Mouse (Mus musculus) neural tube, embryonic 14.5 days (tissue): ENCODE measurements around the gene Ankrd39. TPM values are rescaled to one million over a fixed set of nuclear protein-coding genes. Genes with fewer than 3 reads are reported as not detected.
A peak's percentile ranks its signal among the peaks of the same experiment; 100 is the strongest.

ENCODE experiments used
- ATAC-seq: fragments of 200-750 bp; cut with Nextera tagmentation; 2 replicates; pipeline ENCODE4 v1.8.0; 2017; ENCODE audit warnings: low read depth, mild to moderate bottlenecking, moderate TSS enrichment, moderate library complexity
- H3K27ac ChIP-seq: fragments of 300-500 bp; sonication (generic); 2 replicates; pipeline ENCODE4 v1.5.1; 2014; ENCODE audit warnings: low read depth, mild to moderate bottlenecking, control low read depth, low read length, moderate library complexity, mixed read lengths
- H3K27me3 ChIP-seq: fragments of 300-500 bp; sonication (generic); 2 replicates; pipeline ENCODE4 v1.6.1; 2014; ENCODE audit warnings: low read length; ENCODE audit not compliant: control insufficient read depth, insufficient read depth
- H3K36me3 ChIP-seq: fragments of 300-500 bp; sonication (generic); 2 replicates; pipeline ENCODE4 v1.6.1; 2014; ENCODE audit warnings: low read length, mixed read lengths; ENCODE audit not compliant: control insufficient read depth, insufficient read depth
- H3K4me1 ChIP-seq: fragments of 300-500 bp; sonication (generic); 2 replicates; pipeline ENCODE4 v1.6.1; 2014; ENCODE audit warnings: low read length; ENCODE audit not compliant: control insufficient read depth, insufficient read depth
- H3K4me2 ChIP-seq: fragments of 300-500 bp; sonication (generic); 2 replicates; pipeline ENCODE4 v1.6.1; 2014; ENCODE audit warnings: mild to moderate bottlenecking, low read depth, low read length, control low read depth
- H3K4me3 ChIP-seq: fragments of 300-500 bp; sonication (generic); 2 replicates; pipeline ENCODE4 v1.5.1; 2014; ENCODE audit warnings: low read depth, low read length, control low read depth, mixed read lengths
- H3K9ac ChIP-seq: fragments of 300-500 bp; sonication (generic); replicated peaks from 2 replicates; pipeline ENCODE4 v1.6.1; 2014; ENCODE audit warnings: low read depth, mild to moderate bottlenecking, control low read depth, low read length, mixed read lengths
- H3K9me3 ChIP-seq: fragments of 300-500 bp; sonication (generic); 2 replicates; pipeline ENCODE4 v1.6.1; 2016; ENCODE audit warnings: low read length; ENCODE audit not compliant: control insufficient read depth
- WGBS: fragments of 180-500 bp; shearing (Covaris S2); extraction: QIAGEN DNeasy Blood & Tissue Kit; methylation state at CpG from one replicate; pipeline ENCODE4 v1.1.7; 2014; 5-methylcytosine and 5-hydroxymethylcytosine counted together
- polyA plus RNA-seq: library from polyadenylated mRNA; unstranded; fragments of >200 nt; fragmentation: Nextera tagmentation; extraction: Ambion mirVana; gene quantifications from 2 replicates; pipeline ENCODE4 v1.2.1, GENCODE M21; 2014

Gene Ankrd39
- polyA plus RNA-seq, result 26.6 and 34.5 TPM in 2 replicates

DNA sequence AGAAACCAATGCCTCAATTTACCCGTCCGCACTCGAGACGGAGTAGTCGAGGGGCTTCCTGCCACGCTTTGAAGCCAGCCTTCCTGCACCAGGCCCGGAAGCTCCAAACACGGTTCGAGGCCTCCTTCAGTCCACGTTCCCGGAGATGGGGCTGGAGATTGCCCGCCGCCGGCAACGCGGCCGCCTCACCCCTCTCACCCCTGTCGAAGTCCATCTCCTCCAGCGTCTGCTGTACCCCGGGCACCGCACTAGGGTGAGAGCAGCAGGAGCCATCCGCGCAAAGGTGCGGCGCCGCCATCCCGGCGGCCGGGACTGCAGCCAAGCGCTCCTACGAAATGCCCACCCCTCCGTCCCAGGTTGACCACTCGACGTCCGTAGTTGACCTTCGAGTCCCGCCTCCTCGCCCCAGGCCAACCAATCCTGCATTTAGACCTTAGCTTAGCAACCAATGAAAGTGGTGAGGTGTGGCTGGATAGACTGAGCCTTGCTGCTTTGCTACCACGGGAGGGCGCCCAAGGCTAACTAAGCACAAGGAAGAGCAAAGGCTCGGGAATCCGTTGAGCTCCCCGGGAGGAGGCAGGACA lies at the start of gene Ankrd39:
Gene Ankrd39 (minus strand): TSS at position 558 of the 584 bp plus-strand sequence.
- H3K27me3 ChIP-seq, result no peaks in the 10 kb centered on the region
- H3K4me3 ChIP-seq, result peak within 1 kb of the TSS; percentile 60
- H3K9me3 ChIP-seq, result no peaks in the 10 kb centered on the region
- ATAC-seq, result peak; percentile 96
- peak within 1 kb of the TSS; percentile 72 for H3K27ac ChIP-seq
- peaks cover 27% of the 10 kb centered on the region for H3K4me1 ChIP-seq
- peak within 1 kb of the TSS; percentile 73 for H3K9ac ChIP-seq
- H3K4me2 ChIP-seq, result peak within 1 kb of the TSS; percentile 68
- peaks cover 35% of the 10 kb centered on the region for H3K36me3 ChIP-seq
- WGBS, result under 1% methylated on average over 43 of the region's 43 CpGs

DNA sequence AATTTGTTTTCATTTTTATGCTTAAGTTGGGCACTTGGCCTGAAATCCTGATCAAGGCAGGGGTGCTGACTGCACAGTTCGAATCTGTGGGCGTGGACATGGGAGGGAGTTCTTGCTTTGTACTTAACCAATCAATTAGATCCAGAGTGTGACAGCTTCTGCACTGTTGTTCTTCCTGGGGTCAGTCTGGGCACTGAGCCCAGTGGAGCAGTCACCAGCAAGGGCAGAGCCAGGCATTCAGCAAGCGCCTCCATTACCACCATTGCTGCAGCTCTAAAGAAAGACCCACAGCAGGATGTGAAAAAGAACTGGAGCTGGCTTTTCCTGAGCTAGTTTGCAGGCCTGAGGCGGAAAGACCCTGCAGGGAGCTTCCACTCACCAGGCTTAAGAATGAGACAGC lies 48.9 kb upstream of the Ankrd39 start:
- WGBS, result 5% methylated on average over 4 of the region's 4 CpGs
- H3K9me3 ChIP-seq, result no peaks in the 10 kb centered on the region
- ATAC-seq, result peak; percentile 89
- no peak overlapping the region for H3K9ac ChIP-seq
- no peak overlapping the region for H3K27ac ChIP-seq
- no peaks in the 10 kb centered on the region for H3K36me3 ChIP-seq
- H3K27me3 ChIP-seq, result no peaks in the 10 kb centered on the region
- H3K4me2 ChIP-seq, result no peak overlapping the region
- no peak overlapping the region for H3K4me3 ChIP-seq
- 0 out of 2 replicates have a peak, but pooled peaks cover 4% of the 10 kb centered on the region for H3K4me1 ChIP-seq

DNA sequence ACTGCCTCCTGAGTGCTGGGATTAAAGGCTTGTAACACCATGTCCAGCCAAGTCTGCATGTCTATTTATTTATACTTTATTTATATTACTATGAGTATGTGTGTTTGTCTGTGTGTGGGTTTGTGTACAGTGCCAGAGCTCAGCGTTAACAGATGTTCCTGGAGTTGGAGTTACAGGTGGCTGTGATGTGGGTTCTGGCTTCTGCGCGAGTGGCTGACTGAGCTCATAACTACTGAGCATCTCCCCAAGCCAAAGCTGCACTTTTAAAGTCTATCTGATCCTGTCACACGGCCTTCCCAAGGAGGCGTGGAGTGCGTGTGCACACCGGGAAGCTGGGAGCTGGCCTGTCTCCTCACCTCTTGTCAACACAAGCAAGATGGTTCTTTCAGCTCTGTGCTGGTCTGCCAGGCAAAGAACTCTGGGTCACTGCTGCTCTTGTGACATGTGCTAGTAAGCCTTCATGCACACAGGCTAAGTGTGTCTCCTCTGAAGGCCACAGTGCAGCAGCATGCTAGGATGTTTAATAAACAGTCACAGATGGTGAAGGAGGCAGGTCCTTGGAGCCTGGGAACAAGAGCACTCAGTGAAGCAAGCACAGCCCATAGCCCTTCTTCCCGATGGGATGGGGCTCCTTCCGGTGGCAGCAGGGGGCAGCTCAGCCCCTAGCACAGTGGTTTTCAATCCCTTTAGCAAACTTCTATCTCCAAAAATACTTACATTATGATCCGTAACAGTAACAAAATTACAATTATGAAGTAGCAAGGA lies 48.1 kb upstream of the Ankrd39 start:
- Histone ChIP-seq H3K27ac (peak overlapping the region; percentile 39; the same call in 1 of the 2 replicates), H3K4me1 (0 out of 2 replicates have a peak, but pooled peaks cover 4% of the 10 kb centered on the region), H3K27me3 (no peaks in the 10 kb centered on the region), H3K36me3 (no peaks in the 10 kb centered on the region), H3K4me2 (no peak overlapping the region), H3K9me3 (no peaks in the 10 kb centered on the region), H3K4me3 (no peak overlapping the region), H3K9ac (no peak overlapping the region)
- 70% methylated on average over 10 of the region's 10 CpGs for WGBS
- peak; percentile 50; the same call in 1 of the 2 replicates for ATAC-seq

DNA sequence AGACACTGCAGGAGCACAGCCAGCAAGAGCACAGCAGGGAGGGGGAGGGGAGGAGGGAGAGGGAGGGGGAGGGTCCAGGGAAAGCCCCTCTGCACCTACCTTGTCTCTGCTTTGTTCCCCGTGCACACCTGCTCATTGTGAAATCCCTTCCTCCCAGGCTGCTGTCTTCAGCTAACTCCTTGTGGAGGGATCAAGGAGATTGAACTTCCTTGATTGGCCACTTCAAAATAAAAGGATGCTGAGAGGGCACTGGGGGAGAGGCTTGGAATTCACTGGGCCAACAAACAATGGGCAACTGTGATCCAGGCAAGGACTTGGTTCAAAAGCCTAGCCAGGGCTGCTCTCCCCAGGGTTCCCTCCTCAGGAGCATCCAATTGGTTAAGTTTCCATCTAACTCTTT lies 45.9 kb upstream of the Ankrd39 start:
- ATAC-seq, result no peak
- H3K27me3 ChIP-seq, result no peaks in the 10 kb centered on the region
- no peak overlapping the region for H3K4me3 ChIP-seq
- H3K27ac ChIP-seq, result no peak overlapping the region
- no peaks in the 10 kb centered on the region for H3K9me3 ChIP-seq
- H3K4me2 ChIP-seq, result no peak overlapping the region
- WGBS, result 7% methylated on average over 1 of the region's 1 CpGs
- H3K9ac ChIP-seq, result no peak overlapping the region
- no peaks in the 10 kb centered on the region for H3K36me3 ChIP-seq
- H3K4me1 ChIP-seq, result peaks cover 4% of the 10 kb centered on the region; the same call in 1 of the 2 replicates

DNA sequence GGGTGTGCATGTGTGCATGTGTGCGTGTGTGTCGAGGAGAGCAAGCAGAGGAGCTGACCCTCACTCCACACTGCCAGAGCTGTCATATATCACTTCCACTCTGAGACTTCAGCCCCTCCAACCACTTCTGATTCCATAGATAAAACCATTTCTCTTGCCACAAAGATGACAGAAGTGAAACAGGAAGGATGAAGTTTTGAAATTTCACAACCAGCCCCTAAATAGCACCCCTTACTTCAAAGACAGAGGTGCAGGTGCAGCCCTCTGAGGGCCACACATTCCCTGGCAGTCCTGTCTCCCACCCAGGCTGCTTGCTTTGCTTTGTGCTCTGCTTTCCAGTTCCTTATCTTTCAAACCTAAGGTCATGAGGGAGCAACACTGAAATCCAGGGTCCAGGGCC lies 44.2 kb upstream of the Ankrd39 start:
- no peak overlapping the region for H3K27ac ChIP-seq
- no peak overlapping the region for H3K4me3 ChIP-seq
- H3K9me3 ChIP-seq, result no peaks in the 10 kb centered on the region
- H3K36me3 ChIP-seq, result no peaks in the 10 kb centered on the region
- no peaks in the 10 kb centered on the region for H3K27me3 ChIP-seq
- no peak overlapping the region for H3K9ac ChIP-seq
- no peak overlapping the region for H3K4me2 ChIP-seq
- 75% methylated on average over 2 of the region's 2 CpGs for WGBS
- peaks cover 4% of the 10 kb centered on the region; the same call in 1 of the 2 replicates for H3K4me1 ChIP-seq
- ATAC-seq, result no peak

DNA sequence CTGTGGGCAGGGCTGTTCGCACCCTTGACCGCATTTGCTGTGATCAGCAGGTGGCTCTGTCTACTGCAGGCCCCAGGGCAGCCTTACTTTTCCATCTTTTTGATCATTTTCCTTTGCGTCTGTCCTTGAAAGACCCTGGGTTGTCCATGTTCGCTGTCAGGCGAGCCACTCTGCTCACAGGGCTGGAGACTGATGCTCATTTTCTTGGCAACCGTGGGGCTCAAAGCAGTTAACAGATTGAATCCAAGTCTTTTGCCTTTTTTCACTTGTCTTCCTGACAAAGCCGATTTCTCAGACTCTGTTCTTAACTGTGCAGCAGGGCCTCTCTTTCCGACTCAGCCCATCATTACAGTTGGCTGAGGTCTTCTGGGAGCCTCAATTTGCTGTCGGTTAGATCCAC lies 43.4 kb upstream of the Ankrd39 start:
- no peak overlapping the region for H3K9ac ChIP-seq
- ATAC-seq, result no peak
- no peaks in the 10 kb centered on the region for H3K36me3 ChIP-seq
- H3K27ac ChIP-seq, result no peak overlapping the region
- no peaks in the 10 kb centered on the region for H3K27me3 ChIP-seq
- WGBS, result 66% methylated on average over 9 of the region's 9 CpGs
- H3K4me3 ChIP-seq, result no peak overlapping the region
- H3K9me3 ChIP-seq, result no peaks in the 10 kb centered on the region
- H3K4me1 ChIP-seq, result peaks cover 4% of the 10 kb centered on the region; the same call in 1 of the 2 replicates
- H3K4me2 ChIP-seq, result no peak overlapping the region

DNA sequence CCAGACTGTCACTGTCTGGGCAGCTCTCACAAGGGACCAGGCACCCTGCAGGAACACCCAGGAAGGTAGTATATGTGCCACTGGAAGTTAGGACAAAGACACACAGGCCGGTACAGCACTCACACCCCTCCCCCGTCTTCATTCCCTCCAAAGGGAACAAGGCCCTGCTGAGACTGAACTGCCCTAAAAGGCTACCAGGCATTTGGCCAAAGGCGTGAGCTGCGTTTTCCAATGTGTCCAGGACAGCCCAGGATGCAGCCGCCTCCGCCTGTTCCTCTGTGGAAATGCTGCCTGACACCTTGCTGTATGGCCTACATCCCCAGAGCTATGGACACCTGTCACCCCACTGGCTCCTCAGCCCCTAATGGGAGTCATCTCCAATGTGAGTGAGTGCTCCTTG lies 42.2 kb upstream of the Ankrd39 start:
- WGBS, result 43% methylated on average over 6 of the region's 6 CpGs
- no peak overlapping the region for H3K4me3 ChIP-seq
- H3K27me3 ChIP-seq, result no peaks in the 10 kb centered on the region
- no peaks in the 10 kb centered on the region for H3K36me3 ChIP-seq
- no peak overlapping the region for H3K27ac ChIP-seq
- H3K4me1 ChIP-seq, result no peaks in the 10 kb centered on the region; the same call in 1 of the 2 replicates
- no peak overlapping the region for H3K9ac ChIP-seq
- H3K4me2 ChIP-seq, result no peak overlapping the region
- H3K9me3 ChIP-seq, result no peaks in the 10 kb centered on the region
- no peak for ATAC-seq

DNA sequence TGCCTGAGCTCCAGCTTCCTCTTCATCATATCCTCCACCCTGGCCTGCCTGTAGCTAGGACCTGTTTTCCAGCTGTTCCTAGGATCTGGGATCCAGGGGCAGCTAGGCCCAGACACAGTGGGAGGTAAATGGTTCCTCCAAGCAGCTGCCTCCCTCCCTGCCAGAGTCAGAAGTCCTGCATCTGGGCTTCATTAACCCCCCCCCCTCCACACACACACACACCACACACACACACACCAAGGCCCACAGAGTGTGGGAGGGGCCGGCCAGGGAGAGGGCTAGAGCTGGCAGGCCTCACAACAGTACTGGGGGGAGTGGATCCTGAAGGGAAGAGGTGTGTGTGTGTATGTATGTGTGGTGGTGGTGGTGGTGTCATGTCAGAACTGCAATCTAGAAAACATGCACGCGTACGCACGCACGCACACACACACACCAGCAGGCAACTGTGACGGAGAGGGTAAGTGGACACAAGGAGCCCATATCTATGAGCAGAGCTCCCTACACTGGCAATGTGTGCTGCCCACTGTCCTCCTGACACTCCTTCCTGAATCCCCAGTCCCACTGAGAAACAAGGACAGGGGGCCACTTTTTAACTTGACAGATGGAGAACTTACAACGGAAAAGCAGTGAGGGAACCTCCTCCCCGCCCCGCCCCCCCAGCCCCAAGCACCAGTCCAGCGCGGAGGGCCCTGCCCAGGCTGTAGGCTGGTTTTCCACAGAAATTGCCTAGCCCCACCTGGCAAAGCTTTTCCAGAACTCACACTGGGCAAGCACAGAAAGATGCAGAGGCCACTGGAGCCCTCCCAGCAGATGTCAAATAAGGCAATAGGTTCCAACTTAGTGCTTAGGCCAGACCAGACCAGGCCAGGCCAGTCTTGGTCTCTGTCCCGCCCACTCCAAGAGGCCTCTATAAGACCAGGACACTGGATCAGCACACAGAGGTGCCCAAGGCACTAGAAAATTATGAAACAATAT lies 41.5 kb upstream of the Ankrd39 start:
- H3K36me3 ChIP-seq, result no peaks in the 10 kb centered on the region
- no peak overlapping the region for H3K9ac ChIP-seq
- H3K4me3 ChIP-seq, result no peak overlapping the region
- ATAC-seq, result peak; percentile 62
- no peaks in the 10 kb centered on the region for H3K27me3 ChIP-seq
- peak overlapping the region; percentile 22; the same call in 1 of the 2 replicates for H3K27ac ChIP-seq
- WGBS, result 64% methylated on average over 13 of the region's 13 CpGs
- no peaks in the 10 kb centered on the region; the same call in 1 of the 2 replicates for H3K4me1 ChIP-seq
- H3K4me2 ChIP-seq, result no peak overlapping the region
- no peaks in the 10 kb centered on the region for H3K9me3 ChIP-seq
